Mouse (Mus musculus): ENCODE results near the gene Tti1.
"Not testable (repeated sequence)": the region's sequence is repeated elsewhere in the genome, so short reads cannot be mapped to it uniquely, and the experiment has no call there.

Gene Tti1

GRCm38 (mm10) chr2:158028354-158028863, at the start of gene Tti1, which contains the start of gene Rprd1b:
TSS of gene Tti1 (minus strand) at chr2:158028433.
TSS of gene Rprd1b (plus strand) at chr2:158028497.
- DNase-seq (ENCODE audit: low read depth): peak; percentile 96

GRCm38 (mm10) chr2:158077981-158078380, 49.7 kb upstream of the Tti1 start:
- DNase-seq (ENCODE audit: low read depth): no peak

GRCm38 (mm10) chr2:158076690-158077089, 48.5 kb upstream of the Tti1 start:
- DNase-seq (ENCODE audit: low read depth): no peak

- DNase-seq (ENCODE audit: low read depth): no peak
Observed at GRCm38 (mm10) chr2:158074835-158075234, 46.6 kb upstream of the Tti1 start.

- no peak for DNase-seq (ENCODE audit: low read depth)
Observed at GRCm38 (mm10) chr2:158071633-158071995, 43.4 kb upstream of the Tti1 start.

GRCm38 (mm10) chr2:158070885-158071632, 42.8 kb upstream of the Tti1 start:
- peak; percentile 9 for DNase-seq (ENCODE audit: low read depth)

- no peak for DNase-seq (ENCODE audit: low read depth)
Observed at GRCm38 (mm10) chr2:158068444-158068971, 40.3 kb upstream of the Tti1 start.

GRCm38 (mm10) chr2:158067260-158067824, 39.1 kb upstream of the Tti1 start:
- no peak for DNase-seq (ENCODE audit: low read depth)

- DNase-seq (ENCODE audit: low read depth): no peak
Observed at GRCm38 (mm10) chr2:158066456-158066855, 38.2 kb upstream of the Tti1 start.

GRCm38 (mm10) chr2:158065064-158065463, 36.8 kb upstream of the Tti1 start:
- no peak for DNase-seq (ENCODE audit: low read depth)

- DNase-seq (ENCODE audit: low read depth): peak; percentile 88
Observed at GRCm38 (mm10) chr2:158064571-158065048, 36.4 kb upstream of the Tti1 start.

- no peak for DNase-seq (ENCODE audit: low read depth)
Observed at GRCm38 (mm10) chr2:158063036-158063435, 34.8 kb upstream of the Tti1 start.

- DNase-seq (ENCODE audit: low read depth): no peak
Observed at GRCm38 (mm10) chr2:158059666-158060105, 31.5 kb upstream of the Tti1 start.

GRCm38 (mm10) chr2:158058534-158058933, 30.3 kb upstream of the Tti1 start:
- peak; percentile 60 for DNase-seq (ENCODE audit: low read depth)

GRCm38 (mm10) chr2:158057030-158057429, 28.8 kb upstream of the Tti1 start:
- DNase-seq (ENCODE audit: low read depth): no peak

- DNase-seq (ENCODE audit: low read depth): not testable (repeated sequence)
Observed at GRCm38 (mm10) chr2:158055383-158055782, 27.1 kb upstream of the Tti1 start.

- no peak for DNase-seq (ENCODE audit: low read depth)
Observed at GRCm38 (mm10) chr2:158054596-158054995, 26.4 kb upstream of the Tti1 start.

- DNase-seq (ENCODE audit: low read depth): no peak
Observed at GRCm38 (mm10) chr2:158050116-158050515, 21.9 kb upstream of the Tti1 start.

GRCm38 (mm10) chr2:158048718-158049117, 20.5 kb upstream of the Tti1 start:
- DNase-seq (ENCODE audit: low read depth): no peak

- DNase-seq (ENCODE audit: low read depth): peak; percentile 62
Observed at GRCm38 (mm10) chr2:158047903-158048302, 19.7 kb upstream of the Tti1 start.

GRCm38 (mm10) chr2:158046186-158046585, 18.0 kb upstream of the Tti1 start:
- no peak for DNase-seq (ENCODE audit: low read depth)

GRCm38 (mm10) chr2:158043504-158043903, 15.3 kb upstream of the Tti1 start:
- DNase-seq (ENCODE audit: low read depth): no peak

- DNase-seq (ENCODE audit: low read depth): no peak
Observed at GRCm38 (mm10) chr2:158040396-158040795, 12.2 kb upstream of the Tti1 start.
